Mouse (Mus musculus) liver, postnatal 0 days (tissue): Measurements from ENCODE around the gene Lrrtm3. TPM values are rescaled to one million over a fixed set of nuclear protein-coding genes. Genes with fewer than 3 reads are reported as not detected.

Experiments used
- ATAC-seq: fragments of 200-750 bp; cut with Nextera tagmentation; 2 replicates; pipeline ENCODE4 v1.8.0; 2017; ENCODE audit warnings: mild to moderate bottlenecking, moderate library complexity
- DNase-seq: peaks from one replicate; pipeline ENCODE4 v3.0.0-alpha.2; 2016
- H3K27ac ChIP-seq: fragments of 300-500 bp; sonication (generic); 2 replicates; pipeline ENCODE4 v1.5.1; 2014; ENCODE audit warnings: antibody characterized with exemption, moderate library complexity, mild to moderate bottlenecking, low read depth
- H3K27me3 ChIP-seq: fragments of 300-500 bp; sonication (generic); 2 replicates; pipeline ENCODE4 v1.6.1; 2014; ENCODE audit warnings: low read length, control low read depth, mixed read lengths; ENCODE audit not compliant: insufficient read depth
- H3K36me3 ChIP-seq: fragments of 300-500 bp; sonication (generic); replicated peaks from 2 replicates; pipeline ENCODE4 v1.6.1; 2014; ENCODE audit warnings: mild to moderate bottlenecking, control low read depth, low read length, moderate library complexity, mixed read lengths; ENCODE audit not compliant: insufficient read depth
- H3K4me1 ChIP-seq: fragments of 300-500 bp; sonication (generic); 2 replicates; pipeline ENCODE4 v1.6.1; 2014; ENCODE audit warnings: antibody characterized with exemption, mild to moderate bottlenecking, control low read depth; ENCODE audit not compliant: insufficient read depth
- H3K4me2 ChIP-seq: fragments of 300-500 bp; sonication (generic); 2 replicates; pipeline ENCODE4 v1.6.1; 2014; ENCODE audit warnings: low read depth, mild to moderate bottlenecking, low read length, moderate library complexity, mixed read lengths
- H3K4me3 ChIP-seq: fragments of 300-500 bp; sonication (generic); 2 replicates; pipeline ENCODE4 v1.5.1; 2014; ENCODE audit warnings: low read depth, low read length
- H3K9ac ChIP-seq: fragments of 300-500 bp; sonication (generic); replicated peaks from 2 replicates; pipeline ENCODE4 v1.6.1; 2014; ENCODE audit warnings: mild to moderate bottlenecking, moderate library complexity
- H3K9me3 ChIP-seq: fragments of 300-500 bp; sonication (generic); 2 replicates; pipeline ENCODE4 v1.6.1; 2016; ENCODE audit warnings: mild to moderate bottlenecking, control low read depth, low read length, mixed read lengths
- CTCF ChIP-seq: sonication (generic); IDR thresholded peaks from 2 replicates; pipeline ENCODE4 v1.5.1; 2016; ENCODE audit warnings: antibody characterized with exemption, low read depth
- EP300 ChIP-seq: IDR thresholded peaks from 2 replicates; pipeline ENCODE4 v1.6.1; 2016; ENCODE audit warnings: antibody characterized with exemption, low read depth, mild to moderate bottlenecking
- WGBS: fragments of 180-500 bp; shearing (Covaris S2); extraction: QIAGEN DNeasy Blood & Tissue Kit; methylation state at CpG from one replicate; pipeline ENCODE4 v1.1.7; 2014; ENCODE audit not compliant: insufficient replicate concordance; 5-methylcytosine and 5-hydroxymethylcytosine counted together
- polyA plus RNA-seq: library from polyadenylated mRNA; unstranded; fragments of >200 nt; fragmentation: Nextera tagmentation; extraction: Ambion mirVana; gene quantifications from 2 replicates; pipeline ENCODE4 v1.2.1, GENCODE M21; 2015

The Lrrtm3 gene
- 0.05 and 0.07 TPM in 2 replicates for polyA plus RNA-seq

DNA sequence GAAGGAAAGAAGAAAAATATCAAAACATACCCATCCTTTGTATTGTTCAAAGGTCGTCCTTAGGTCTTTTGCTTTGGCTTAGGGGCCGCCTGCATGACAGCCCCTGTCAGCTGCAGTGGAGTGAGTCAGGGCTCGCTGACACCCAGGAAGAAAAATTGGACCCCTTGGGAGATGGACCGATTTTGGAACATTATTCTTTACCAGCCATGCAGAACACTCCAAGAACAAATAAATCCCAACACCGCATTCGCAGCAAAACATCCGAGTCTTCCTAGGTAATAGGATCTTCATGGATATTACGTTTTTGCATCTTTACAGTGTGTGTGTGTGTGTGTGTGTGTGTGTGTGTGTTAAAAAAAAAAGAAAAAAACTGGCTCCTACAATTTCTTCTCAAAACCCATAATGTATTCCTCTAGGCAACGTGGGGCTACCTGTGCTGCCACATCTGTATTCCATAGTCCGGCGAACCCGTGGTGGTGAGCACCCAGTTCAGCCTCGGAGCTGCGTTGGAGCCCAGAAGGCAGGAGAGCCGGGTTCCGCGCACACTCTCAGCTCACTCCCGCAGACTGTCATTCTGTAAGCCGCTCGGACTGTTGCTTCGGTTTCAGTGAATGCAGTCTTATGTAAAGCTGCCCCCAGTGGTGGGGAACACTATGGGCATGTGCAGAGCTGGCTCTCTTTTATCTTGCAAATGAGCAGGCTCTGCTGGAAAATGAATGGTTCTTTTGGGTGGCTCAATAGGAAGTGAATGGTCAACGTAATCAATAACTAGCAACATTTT, at the start of gene Lrrtm3:
Gene Lrrtm3, minus strand, starts transcription at position 598 of the 781 bp plus-strand sequence.
- 0 out of 2 replicates have a peak, but pooled peaks have one; percentile 31 for ATAC-seq
- TF ChIP-seq EP300, result no peak
- peak; percentile 42 for TF ChIP-seq CTCF
- Histone ChIP-seq H3K27ac (no peak within 1 kb of the TSS), H3K4me1 (no peaks in the 10 kb centered on the region), H3K4me2 (peak within 1 kb of the TSS; percentile 40; the same call in 1 of the 2 replicates), H3K36me3 (no peaks in the 10 kb centered on the region), H3K9me3 (no peaks in the 10 kb centered on the region), H3K9ac (no peak within 1 kb of the TSS), H3K4me3 (peak within 1 kb of the TSS; percentile 19; the same call in 1 of the 2 replicates), H3K27me3 (peaks cover 26% of the 10 kb centered on the region)
- DNase-seq, result peak; percentile 19
- 2% methylated on average over 22 of the region's 22 CpGs for WGBS

GRCm38 (mm10) chr10:64135481-64135880, 45.4 kb upstream of the Lrrtm3 start:
- Histone ChIP-seq H3K4me1 (no peaks in the 10 kb centered on the region), H3K9ac (no peak overlapping the region), H3K4me2 (no peak overlapping the region), H3K27ac (no peak overlapping the region), H3K27me3 (no peaks in the 10 kb centered on the region), H3K36me3 (no peaks in the 10 kb centered on the region), H3K4me3 (no peak overlapping the region), H3K9me3 (no peaks in the 10 kb centered on the region)
- DNase-seq (no peak), ATAC-seq (no peak)
- no peak for TF ChIP-seq EP300
- 78% methylated on average over 7 of the region's 7 CpGs for WGBS

DNA sequence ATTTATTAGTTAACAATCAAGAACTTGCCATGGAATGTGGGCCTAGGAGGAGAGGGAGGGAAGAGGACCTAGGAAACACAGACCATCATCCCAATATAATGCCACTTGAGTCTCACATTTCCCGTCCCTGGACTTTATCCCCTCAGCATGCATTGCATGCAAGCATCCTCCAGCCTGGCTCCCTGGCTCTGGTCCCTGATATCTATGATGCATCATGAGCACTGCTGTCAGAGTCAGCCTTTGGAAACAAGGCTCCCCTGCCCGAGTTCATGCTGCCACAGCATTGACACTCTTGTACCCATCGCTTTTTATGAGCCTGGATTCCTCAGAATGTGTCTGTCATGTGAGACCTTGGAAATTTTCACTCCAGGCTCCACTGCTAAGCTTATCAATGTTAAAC, 43.4 kb upstream of the Lrrtm3 start:
- no peak overlapping the region for H3K27ac ChIP-seq

GRCm38 (mm10) chr10:64130397-64131150, 40.5 kb upstream of the Lrrtm3 start:
- DNase-seq (no peak), ATAC-seq (no peak)
- no peaks in the 10 kb centered on the region for H3K27me3 ChIP-seq
- no peak overlapping the region for H3K4me2 ChIP-seq
- 77% methylated on average over 15 of the region's 15 CpGs for WGBS
- no peak for TF ChIP-seq CTCF
- H3K9ac ChIP-seq, result no peak overlapping the region
- H3K36me3 ChIP-seq, result no peaks in the 10 kb centered on the region
- no peak overlapping the region for H3K4me3 ChIP-seq
- no peak overlapping the region for H3K27ac ChIP-seq
- H3K4me1 ChIP-seq, result no peaks in the 10 kb centered on the region
- H3K9me3 ChIP-seq, result no peaks in the 10 kb centered on the region

More for the DNA sequence above, 43.4 kb upstream of the Lrrtm3 start:
- Histone ChIP-seq H3K36me3 (no peaks in the 10 kb centered on the region), H3K4me2 (no peak overlapping the region), H3K27me3 (no peaks in the 10 kb centered on the region), H3K9me3 (no peaks in the 10 kb centered on the region), H3K4me1 (no peaks in the 10 kb centered on the region), H3K4me3 (no peak overlapping the region), H3K9ac (no peak overlapping the region)
- WGBS, result 65% methylated on average over 3 of the region's 3 CpGs
- no peak for ATAC-seq
- no peak for DNase-seq
- TF ChIP-seq EP300 (no peak), CTCF (no peak)

GRCm38 (mm10) chr10:64118833-64119232, 28.8 kb upstream of the Lrrtm3 start:
- no peak overlapping the region for H3K9ac ChIP-seq
- H3K27ac ChIP-seq, result no peak overlapping the region
- no peaks in the 10 kb centered on the region for H3K4me1 ChIP-seq
- no peaks in the 10 kb centered on the region for H3K9me3 ChIP-seq
- H3K4me2 ChIP-seq, result no peak overlapping the region
- no peak overlapping the region for H3K4me3 ChIP-seq
- TF ChIP-seq CTCF, result no peak
- TF ChIP-seq EP300, result no peak
- no peak for DNase-seq
- H3K27me3 ChIP-seq, result no peaks in the 10 kb centered on the region
- ATAC-seq, result no peak
- H3K36me3 ChIP-seq, result no peaks in the 10 kb centered on the region
- 67% methylated on average over 3 of the region's 3 CpGs for WGBS

DNA sequence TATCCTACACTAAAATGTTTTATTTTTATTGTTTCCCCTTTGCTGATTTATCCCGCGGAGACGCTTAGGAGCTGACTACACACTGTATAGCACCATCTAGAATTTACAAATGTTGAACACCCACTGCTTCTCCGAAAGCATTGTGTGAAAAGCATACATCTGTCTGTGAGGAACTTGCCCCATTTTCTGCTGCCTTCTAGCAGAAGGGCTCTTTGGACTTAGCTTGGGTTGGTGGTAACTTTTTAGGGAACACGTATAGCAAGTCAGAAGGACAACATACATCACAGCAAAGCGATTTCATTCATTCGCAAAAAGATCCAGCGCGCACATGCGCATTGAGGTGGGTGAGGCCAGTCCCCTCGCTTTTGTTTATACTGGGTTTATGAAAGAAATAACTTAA, 25.2 kb upstream of the Lrrtm3 start:
- Histone ChIP-seq H3K9me3 (no peaks in the 10 kb centered on the region), H3K36me3 (no peaks in the 10 kb centered on the region), H3K27me3 (no peaks in the 10 kb centered on the region), H3K4me1 (no peaks in the 10 kb centered on the region), H3K27ac (no peak overlapping the region), H3K4me2 (no peak overlapping the region), H3K4me3 (no peak overlapping the region), H3K9ac (no peak overlapping the region)
- ATAC-seq, result no peak
- WGBS, result 84% methylated on average over 11 of the region's 11 CpGs
- no peak for DNase-seq
- TF ChIP-seq EP300 (no peak), CTCF (no peak)
